Mouse (Mus musculus) thymus, adult 2 months (tissue): ENCODE measurements at regions not wholly inside any gene's neighbourhood (a gene's known extent, or its start where the extent isn't known, plus 50 kb on each side); places are given as distances from the start of the nearest gene placed in this dataset.

ENCODE experiments used
- CTCF ChIP-seq: fragments of 200-500 bp; IDR thresholded peaks from 2 replicates; pipeline ENCODE4 v1.5.1; 2012; ENCODE audit warnings: mild to moderate bottlenecking, control low read depth, low read length, moderate library complexity, borderline replicate concordance; ENCODE audit not compliant: control insufficient read depth, poor library complexity, insufficient read depth; ENCODE audit errors: extremely low read depth
- POLR2A ChIP-seq: fragments of 200-500 bp; IDR thresholded peaks from 2 replicates; pipeline ENCODE4 v1.6.1; 2012; ENCODE audit warnings: mild to moderate bottlenecking, low read length, control low read depth, moderate library complexity; ENCODE audit not compliant: control insufficient read depth, poor library complexity, insufficient read depth; ENCODE audit errors: extremely low read depth

DNA sequence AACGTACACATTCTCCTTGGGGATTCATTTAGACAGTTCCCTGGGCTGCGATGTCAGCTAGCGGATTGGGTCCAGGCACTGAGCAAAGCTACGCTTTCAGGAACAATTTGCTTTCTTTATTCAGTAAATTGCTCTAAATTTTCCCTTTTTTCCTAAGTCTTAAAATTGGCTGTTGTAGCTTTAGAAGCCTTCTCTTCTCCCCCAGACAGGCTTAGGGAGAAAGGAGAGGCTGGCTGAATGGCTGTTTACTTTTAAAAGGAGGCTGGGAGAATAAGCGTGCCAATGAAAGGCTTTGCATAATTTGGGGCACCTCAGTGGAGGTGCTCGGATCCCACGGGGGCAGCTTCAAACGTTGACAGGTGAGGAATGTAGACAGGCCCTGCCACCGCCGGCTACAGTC lies 383.8 kb downstream of the Prdm2 start:
- TF ChIP-seq CTCF: no peak
- no peak for TF ChIP-seq POLR2A
